Comparison of ENCODE assay signal across 8 mouse cellular contexts in the genomic region with DNA sequence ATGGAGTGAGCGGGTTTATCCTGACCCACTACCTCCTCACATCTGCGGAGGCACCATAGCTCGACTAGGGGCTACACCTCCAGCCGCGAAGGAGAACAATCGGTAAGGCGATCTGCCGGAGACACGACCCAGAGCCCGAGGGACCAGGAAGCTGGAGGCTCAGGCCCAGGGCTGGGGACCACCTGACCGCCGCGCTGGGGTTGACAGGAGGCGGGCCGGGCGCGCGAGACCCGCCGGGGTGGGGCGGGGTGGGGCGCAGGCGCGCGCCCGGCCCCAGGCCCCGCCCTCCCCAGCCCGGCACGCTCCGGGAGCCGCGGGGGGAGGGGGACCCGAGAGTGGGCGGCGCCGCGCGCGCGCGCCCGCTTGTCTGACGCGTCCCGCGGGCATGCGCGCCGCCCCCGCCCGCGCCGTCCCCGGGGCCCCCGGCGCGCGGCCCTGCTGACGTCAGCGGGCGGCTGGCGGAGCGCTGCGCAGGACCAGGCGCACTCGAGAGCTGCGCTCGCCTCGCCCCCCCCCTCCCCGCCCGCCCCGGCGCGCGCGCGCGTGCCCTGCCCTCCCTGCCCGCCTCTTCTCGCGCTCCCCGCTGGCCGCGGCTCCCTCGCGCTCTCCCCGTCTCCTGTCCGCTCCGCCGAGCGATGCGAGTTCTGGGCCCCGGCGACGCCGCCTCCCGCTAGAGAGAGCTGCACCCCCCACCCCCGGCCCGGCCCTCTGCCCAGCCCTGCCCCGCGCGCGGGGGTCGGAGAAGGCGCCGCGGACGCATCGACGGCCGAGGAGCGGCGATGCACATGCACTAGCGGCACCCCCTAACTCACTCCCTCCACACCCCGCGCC. TPM values are rescaled to one million over a fixed set of nuclear protein-coding genes. Genes with fewer than 3 reads are reported as not detected.
A peak's percentile ranks its signal among the peaks of the same experiment; 100 is the strongest.
DNase-seq lines count a peak whose midpoint lies in the region; ATAC-seq and TF ChIP-seq lines count a peak whose summit lies in the region.

No protein-coding gene starts in this region.

- peak; percentile 85 for ATAC-seq in forebrain, postnatal 0 days
- peak; percentile 87 for ATAC-seq in lung, embryonic 14.5 days (ENCODE audit: insufficient read depth)

- peak overlapping the region; percentile 76 for H3K4me2 ChIP-seq in forebrain, postnatal 0 days (ENCODE audit: low read depth)
- H3K4me2 ChIP-seq in lung, embryonic 14.5 days = peak overlapping the region; percentile 86

- H3K4me1 ChIP-seq in forebrain, postnatal 0 days (ENCODE audit: insufficient read depth) = peaks cover 9% of the 10 kb centered on the region
- 0 out of 2 replicates have a peak, but pooled peaks cover 3% of the 10 kb centered on the region for H3K4me1 ChIP-seq in lung, embryonic 14.5 days (ENCODE audit: insufficient read depth)

- intact Hi-C loops in heart, postnatal 36 days (cut with DNase I) = loop anchor here (2.0 to 5.0 kb wide), 2 partner anchors 123 to 202 kb away; a partner anchor contains a TSS

- H3K36me3 ChIP-seq in forebrain, postnatal 0 days (ENCODE audit: insufficient read depth) = no peaks in the 10 kb centered on the region
- no peaks in the 10 kb centered on the region for H3K36me3 ChIP-seq in lung, embryonic 14.5 days (ENCODE audit: insufficient read depth)

- TF ChIP-seq CTCF in forebrain, postnatal 0 days (IDR thresholded peaks at IDR 0.05; ENCODE audit: low read depth) = no peak
- TF ChIP-seq CTCF in lung, embryonic 14.5 days (IDR thresholded peaks at IDR 0.05; ENCODE audit: low read depth) = no peak

- H3K4me3 ChIP-seq in forebrain, postnatal 0 days (ENCODE audit: low read depth, low read length) = peak overlapping the region; percentile 91
- peak overlapping the region; percentile 62 for H3K4me3 ChIP-seq in lung, embryonic 14.5 days (ENCODE audit: low read depth, low read length)

- no peaks in the 10 kb centered on the region for H3K27me3 ChIP-seq in forebrain, postnatal 0 days (ENCODE audit: insufficient read depth, low read length)
- peaks cover 43% of the 10 kb centered on the region for H3K27me3 ChIP-seq in lung, embryonic 14.5 days (ENCODE audit: insufficient read depth, low read length)

- no peaks in the 10 kb centered on the region for H3K9me3 ChIP-seq in forebrain, postnatal 0 days (ENCODE audit: low read length)
- no peaks in the 10 kb centered on the region for H3K9me3 ChIP-seq in lung, embryonic 14.5 days (ENCODE audit: low read depth, low read length)

- peak overlapping the region; percentile 99 for H3K27ac ChIP-seq in forebrain, postnatal 0 days (ENCODE audit: low read depth, low read length)
- H3K27ac ChIP-seq in lung, embryonic 14.5 days (ENCODE audit: low read depth) = no peak overlapping the region

- 2% methylated on average over 42 of the region's 116 CpGs for WGBS in forebrain, postnatal 0 days
- WGBS in lung, embryonic 14.5 days = under 1% methylated on average over 76 of the region's 116 CpGs

- peak overlapping the region; percentile 96 for H3K9ac ChIP-seq in forebrain, postnatal 0 days
- peak overlapping the region; percentile 59 for H3K9ac ChIP-seq in lung, embryonic 14.5 days

- peak; percentile 96 for DNase-seq in MN1 (ENCODE audit: low spot score)
- peak; percentile 92 for DNase-seq in cerebellum, adult 11-12 months
- peak; percentile 96 for DNase-seq in forebrain, postnatal 0 days
- DNase-seq in heart, postnatal 36 days = peak; percentile 84 to 85
- peak; percentile 80 to 83 for DNase-seq in layer of hippocampus, adult 8-10 months (ENCODE audit: low spot score in 2 of 2)
- peak; percentile 91 for DNase-seq in lung, embryonic 14.5 days
- DNase-seq in retina, adult 2 months (ENCODE audit: low read depth, low spot score) = peak; percentile 87
- peak; percentile 62 to 68 for DNase-seq in urinary bladder, adult 18-20 months (ENCODE audit: low spot score in 2 of 2)

RNA-seq across cellular contexts. Expression of a gene that starts 0.5 kb away (rescaled TPM):
- total RNA-seq in forebrain, postnatal 0 days (2014; rRNA removed) = 273 and 314 TPM in 2 replicates
- 239 and 301 TPM in 2 replicates for polyA plus RNA-seq in forebrain, postnatal 0 days (2015; fragmentation: Nextera tagmentation; extraction: Ambion mirVana)
- total RNA-seq in heart, postnatal 36 days (2021) = 10 to 100 TPM; 26.6 to 27.0 TPM
- total RNA-seq in layer of hippocampus, adult 8-10 months (2022) = 100 to 1,000 TPM; 634 to 668 (median 642) TPM
- 1.8 and 2.4 TPM in 2 replicates for polyA plus RNA-seq in lung, embryonic 14.5 days (2014; fragmentation: Nextera tagmentation; extraction: Ambion mirVana)
